In genomic region chr8:84815547-84815946, GRCm38 (mm10) we compare ENCODE assay signal across 8 mouse cellular contexts. TPM values are rescaled to one million over a fixed set of nuclear protein-coding genes. Genes with fewer than 3 reads are reported as not detected.
A peak's percentile ranks its signal among the peaks of the same experiment; 100 is the strongest.
DNase-seq lines count a peak whose midpoint lies in the region; ATAC-seq lines count a peak whose summit lies in the region.

No protein-coding gene starts in this region.

- intact Hi-C loops in gastrocnemius, postnatal 14 days (cut with DNase I; ENCODE audit: low total_unique reads) = loop anchor here (5.0 kb wide), 1 partner anchor 223 kb away; no protein-coding TSS in a partner anchor
- intact Hi-C loops in left cerebral cortex, postnatal 10 days (cut with DNase I) = no loop called here

- whole genome bisulfite sequencing in intestine, embryonic 14.5 days = 16% methylated on average over 9 of the region's 9 CpGs

- no peak overlapping the region for H3K9ac ChIP-seq in intestine, embryonic 14.5 days (ENCODE audit: low read length)

- H3K9me3 ChIP-seq in intestine, embryonic 14.5 days (ENCODE audit: control insufficient read depth, low read length) = no peaks in the 10 kb centered on the region

- H3K4me1 ChIP-seq in intestine, embryonic 14.5 days (replicated peaks; ENCODE audit: control insufficient read depth, insufficient read depth, low read length) = 0 out of 2 replicates have a peak, but pooled peaks cover 3% of the 10 kb centered on the region

- peak; percentile 75 for ATAC-seq in intestine, embryonic 14.5 days (replicated peaks; ENCODE audit: low FRiP score, low TSS enrichment, low read depth)
- ATAC-seq in megakaryocyte progenitor cell, adult 5-6 weeks (replicated peaks; ENCODE audit: poor library complexity) = peak; percentile 86

- no peaks in the 10 kb centered on the region for H3K36me3 ChIP-seq in intestine, embryonic 14.5 days (ENCODE audit: control insufficient read depth, insufficient read depth, low read length)

- peaks cover 27% of the 10 kb centered on the region for H3K27me3 ChIP-seq in intestine, embryonic 14.5 days (replicated peaks; ENCODE audit: control insufficient read depth, insufficient read depth, low read length)

- H3K4me2 ChIP-seq in intestine, embryonic 14.5 days (ENCODE audit: low read length) = no peak overlapping the region

- no peak overlapping the region for H3K27ac ChIP-seq in intestine, embryonic 14.5 days (ENCODE audit: low read depth)

- DNase-seq in adipocyte (ENCODE audit: low spot score) = peak; percentile 96
- peak; percentile 91 for DNase-seq in embryo, embryonic 10 days (ENCODE audit: low spot score)
- DNase-seq in gastrocnemius, postnatal 14 days = peak; percentile 97
- DNase-seq in intestine, embryonic 14.5 days (ENCODE audit: low spot score) = peak; percentile 99
- peak; percentile 90 to 93 for DNase-seq in left cerebral cortex, postnatal 10 days (ENCODE audit: extremely low spot score in 1 of 2, low spot score in 2 of 2)
- DNase-seq in right cerebral cortex, adult 2 months (ENCODE audit: low spot score in 2 of 2) = peak; percentile 98 to 99
- DNase-seq in urinary bladder, postnatal 10 days (ENCODE audit: low spot score) = peak; percentile 90

- no peak overlapping the region for H3K4me3 ChIP-seq in intestine, embryonic 14.5 days (ENCODE audit: low read depth, low read length)

RNA-seq across cellular contexts. Expression of gene Dand5, which starts 7.1 kb away (rescaled TPM):
- 1 to 10 TPM; 6.0 to 7.2 TPM for total RNA-seq in gastrocnemius, postnatal 14 days (2021)
- 5.2 and 5.4 TPM in 2 replicates for polyA plus RNA-seq in intestine, embryonic 14.5 days (2014; fragmentation: Nextera tagmentation; extraction: Ambion mirVana)
- 1 to 10 TPM; 7.4 to 8.3 TPM for total RNA-seq in left cerebral cortex, postnatal 10 days (2021)
- total RNA-seq in megakaryocyte progenitor cell, adult 5-6 weeks (2015) = 2.2 and 2.4 TPM in 2 replicates
- 1.7 and 4.0 TPM in 2 replicates for total RNA-seq in megakaryocyte progenitor cell, adult 5-6 weeks (2017)

RNA-seq across cellular contexts. Expression of gene Nfix, which starts 15.4 kb away (rescaled TPM):
- total RNA-seq in gastrocnemius, postnatal 14 days (2021) = 100 to 1,000 TPM; 531 to 566 TPM
- polyA plus RNA-seq in intestine, embryonic 14.5 days (2014; fragmentation: Nextera tagmentation; extraction: Ambion mirVana) = 12.8 and 14.4 TPM in 2 replicates
- 100 to 1,000 TPM; 397 to 441 TPM for total RNA-seq in left cerebral cortex, postnatal 10 days (2021)
- total RNA-seq in megakaryocyte progenitor cell, adult 5-6 weeks (2015) = 44.4 and 46.9 TPM in 2 replicates
- 12.0 and 15.7 TPM in 2 replicates for total RNA-seq in megakaryocyte progenitor cell, adult 5-6 weeks (2017)

RNA-seq across cellular contexts. Expression of gene Gadd45gip1, which starts 15.8 kb away (rescaled TPM):
- total RNA-seq in gastrocnemius, postnatal 14 days (2021) = 10 to 100 TPM; 28.4 to 28.8 TPM
- 57.8 and 60.8 TPM in 2 replicates for polyA plus RNA-seq in intestine, embryonic 14.5 days (2014; fragmentation: Nextera tagmentation; extraction: Ambion mirVana)
- 10 to 100 TPM; 20.6 to 21.3 TPM for total RNA-seq in left cerebral cortex, postnatal 10 days (2021)
- 21.4 and 21.9 TPM in 2 replicates for total RNA-seq in megakaryocyte progenitor cell, adult 5-6 weeks (2015)
- 51.2 and 57.4 TPM in 2 replicates for total RNA-seq in megakaryocyte progenitor cell, adult 5-6 weeks (2017)

RNA-seq across cellular contexts. Expression of gene Rad23a, which starts 24.9 kb away (rescaled TPM):
- total RNA-seq in gastrocnemius, postnatal 14 days (2021) = 100 to 1,000 TPM; 122 to 124 TPM
- 126 and 129 TPM in 2 replicates for polyA plus RNA-seq in intestine, embryonic 14.5 days (2014; fragmentation: Nextera tagmentation; extraction: Ambion mirVana)
- 10 to 100 TPM; 57.0 to 60.1 TPM for total RNA-seq in left cerebral cortex, postnatal 10 days (2021)
- 30.2 and 34.4 TPM in 2 replicates for total RNA-seq in megakaryocyte progenitor cell, adult 5-6 weeks (2015)
- total RNA-seq in megakaryocyte progenitor cell, adult 5-6 weeks (2017) = 26.2 and 26.3 TPM in 2 replicates

RNA-seq across cellular contexts. Expression of gene Calr, which starts 31.2 kb away (rescaled TPM):
- 100 to 1,000 TPM; 197 to 229 TPM for total RNA-seq in gastrocnemius, postnatal 14 days (2021)
- polyA plus RNA-seq in intestine, embryonic 14.5 days (2014; fragmentation: Nextera tagmentation; extraction: Ambion mirVana) = 721 and 823 TPM in 2 replicates
- total RNA-seq in left cerebral cortex, postnatal 10 days (2021) = 100 to 1,000 TPM; 455 to 481 TPM
- 1,060 and 1,133 TPM in 2 replicates for total RNA-seq in megakaryocyte progenitor cell, adult 5-6 weeks (2015)
- 4,756 and 5,574 TPM in 2 replicates for total RNA-seq in megakaryocyte progenitor cell, adult 5-6 weeks (2017)

Comparison
In these comparisons a context has a peak if more than half of its experiments do, and no peak if none do; other contexts are left out.
1. RNA of gene Nfix, which starts 15.4 kb away (total RNA-seq): 531 to 566 TPM in gastrocnemius, postnatal 14 days and 397 to 441 TPM in left cerebral cortex, postnatal 10 days; 12.0 to 46.9 TPM in megakaryocyte progenitor cell, adult 5-6 weeks; every median in the first group is over 4 times any median in the second.
2. Peak in every context shown above with its lines, with median percentiles within 50 percentile points of each other: DNase-seq.